Mouse (Mus musculus): Measurements from ENCODE around the gene Gm10271. TPM values are rescaled to one million over a fixed set of nuclear protein-coding genes. Genes with fewer than 3 reads are reported as not detected.
A peak's percentile ranks its signal among the peaks of the same experiment; 100 is the strongest.

Gm10271 gene
- polyA plus RNA-seq, 1 experiment from 2014 or later: not detected

DNA sequence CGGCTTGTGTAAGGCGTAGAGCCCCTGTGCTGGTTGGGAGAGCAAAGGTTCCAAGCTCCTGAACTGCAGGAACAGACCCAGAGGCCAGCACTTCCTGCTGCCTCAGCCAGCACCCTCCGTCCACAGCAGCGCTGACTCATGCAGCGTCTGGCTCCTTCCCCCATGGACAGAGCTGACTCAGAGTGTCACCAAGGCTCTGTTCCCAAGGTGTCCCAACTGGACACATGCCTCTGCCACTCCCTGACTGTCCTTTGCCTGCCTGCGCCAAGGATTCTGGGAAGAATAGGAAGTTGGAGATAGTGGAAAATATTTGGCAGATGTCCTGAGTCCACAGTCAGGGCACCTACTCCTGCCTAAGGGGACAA, 23.8 kb upstream of the Gm10271 start:
- H3K4me3 ChIP-seq: no peak overlapping the region
- H3K36me3 ChIP-seq: no peaks in the 10 kb centered on the region
- H3K27ac ChIP-seq: no peak overlapping the region
- H3K4me1 ChIP-seq: no peaks in the 10 kb centered on the region
- no peaks in the 10 kb centered on the region for H3K9me3 ChIP-seq (replicated peaks)
- no peak overlapping the region for H3K4me2 ChIP-seq (replicated peaks)
- no peak overlapping the region for H3K9ac ChIP-seq
- H3K27me3 ChIP-seq: no peaks in the 10 kb centered on the region
- ATAC-seq (ENCODE audit: low FRiP score): no peak
- WGBS: 74% methylated on average over 6 of the region's 6 CpGs

DNA sequence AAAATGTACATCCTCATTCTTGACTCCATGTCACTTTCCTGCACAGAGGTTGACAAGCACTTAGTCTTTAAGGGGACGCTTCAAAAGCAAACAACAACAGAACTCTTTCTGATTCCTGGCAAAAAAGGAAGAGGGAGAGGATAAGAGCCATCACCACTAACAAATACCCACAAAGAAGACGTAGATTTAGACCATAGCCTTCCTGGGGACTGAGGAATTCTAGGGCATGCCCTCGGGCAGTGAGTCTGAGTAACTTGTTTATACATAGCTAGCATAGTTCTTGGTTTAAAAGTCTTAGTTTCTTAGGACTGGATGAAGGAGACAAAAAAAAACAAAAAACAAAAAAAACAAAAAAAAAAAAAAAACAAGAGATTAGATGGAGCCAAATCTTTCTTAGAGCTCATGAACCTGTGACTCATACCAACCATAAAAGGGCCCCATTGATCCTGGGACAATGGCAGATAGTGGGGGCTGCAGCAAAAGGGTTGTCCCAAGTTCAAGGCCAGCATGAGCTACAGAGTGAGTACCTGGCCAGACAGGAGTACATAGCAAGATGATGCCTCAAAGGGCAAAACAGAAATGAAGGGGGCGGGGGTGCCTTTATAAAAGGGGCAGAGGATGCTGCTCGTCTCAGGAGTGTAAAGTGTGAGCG, 23.3 kb upstream of the Gm10271 start:
- no peaks in the 10 kb centered on the region for H3K36me3 ChIP-seq
- no peaks in the 10 kb centered on the region for H3K4me1 ChIP-seq
- no peak for ATAC-seq (ENCODE audit: low FRiP score)
- 70% methylated on average over 6 of the region's 6 CpGs for WGBS
- H3K4me3 ChIP-seq: no peak overlapping the region
- no peaks in the 10 kb centered on the region for H3K9me3 ChIP-seq (replicated peaks)
- H3K9ac ChIP-seq: no peak overlapping the region
- no peak overlapping the region for H3K4me2 ChIP-seq (replicated peaks)
- H3K27ac ChIP-seq: no peak overlapping the region
- H3K27me3 ChIP-seq: no peaks in the 10 kb centered on the region

GRCm38 (mm10) chr10:116995162-116995561, 22.8 kb upstream of the Gm10271 start:
- H3K36me3 ChIP-seq: no peaks in the 10 kb centered on the region
- no peak overlapping the region for H3K4me2 ChIP-seq (replicated peaks)
- H3K9me3 ChIP-seq (replicated peaks): no peaks in the 10 kb centered on the region
- WGBS: 84% methylated on average over 5 of the region's 5 CpGs
- H3K27ac ChIP-seq: no peak overlapping the region
- H3K9ac ChIP-seq: no peak overlapping the region
- no peak overlapping the region for H3K4me3 ChIP-seq
- H3K4me1 ChIP-seq: no peaks in the 10 kb centered on the region
- no peak for ATAC-seq (ENCODE audit: low FRiP score)
- H3K27me3 ChIP-seq: no peaks in the 10 kb centered on the region

DNA sequence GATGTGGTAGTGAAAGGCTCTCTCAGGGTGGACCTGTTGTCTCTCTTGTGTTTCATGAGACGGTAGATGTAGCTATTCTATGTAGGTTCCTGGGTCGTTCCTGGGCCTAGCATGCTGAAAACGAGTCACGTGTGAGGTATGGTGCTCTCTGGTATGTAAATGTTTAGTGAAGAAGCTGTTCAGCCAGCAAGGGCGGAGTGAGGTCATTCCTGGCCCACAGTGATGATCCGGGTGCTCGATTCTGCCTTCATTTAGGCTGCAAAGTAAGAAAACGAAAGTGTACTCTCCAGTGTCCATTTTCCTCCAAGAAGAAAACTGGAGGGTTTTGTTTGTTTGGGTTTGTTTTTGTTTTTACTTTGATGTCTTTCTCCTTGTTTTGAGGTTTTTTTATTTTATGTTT, 21.6 kb upstream of the Gm10271 start:
- Histone ChIP-seq H3K27me3 (no peaks in the 10 kb centered on the region), H3K9me3 (replicated peaks) (no peaks in the 10 kb centered on the region), H3K4me2 (replicated peaks) (no peak overlapping the region), H3K36me3 (no peaks in the 10 kb centered on the region), H3K9ac (no peak overlapping the region), H3K4me1 (no peaks in the 10 kb centered on the region), H3K27ac (no peak overlapping the region), H3K4me3 (no peak overlapping the region)
- 89% methylated on average over 8 of the region's 8 CpGs for WGBS
- ATAC-seq (ENCODE audit: low FRiP score): no peak

DNA sequence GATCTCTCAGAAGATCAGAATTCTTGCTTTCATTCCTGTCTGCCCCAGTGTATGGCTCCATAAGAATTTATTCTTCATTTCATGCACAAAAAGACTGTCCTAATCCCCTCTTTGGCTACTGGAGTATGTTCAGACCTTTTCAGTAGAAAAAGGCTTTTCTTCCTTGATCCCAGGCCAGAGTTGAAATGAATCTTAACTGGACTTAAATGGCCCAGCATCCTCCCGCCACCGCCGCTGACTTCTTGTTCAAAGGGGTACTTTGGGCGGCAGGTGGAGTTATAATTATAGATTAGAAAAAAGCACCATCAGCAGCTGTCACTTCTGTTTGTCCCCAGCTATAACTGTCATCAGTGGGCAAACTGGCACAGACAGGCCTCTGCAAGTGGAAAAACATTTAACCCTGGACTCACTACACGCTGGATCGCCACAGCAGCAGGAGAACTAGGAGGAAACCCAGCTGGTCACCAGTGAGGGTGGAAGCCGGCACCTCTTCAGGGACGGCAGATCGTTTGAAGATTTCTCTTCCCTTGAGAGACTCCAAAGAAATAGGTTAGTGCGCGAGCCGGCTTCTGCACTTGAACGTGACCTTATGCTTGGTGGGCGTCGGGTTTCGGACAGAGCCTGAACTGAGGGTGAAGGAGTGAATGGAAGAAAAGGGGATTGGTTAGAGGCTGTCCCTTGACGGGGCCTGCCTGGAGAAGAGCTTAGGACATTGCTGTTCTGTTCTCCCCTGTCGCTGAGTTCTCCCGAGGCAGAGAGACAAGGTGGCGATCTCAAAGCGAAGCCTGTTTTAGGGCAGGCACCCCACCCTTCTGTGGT, 14.1 kb upstream of the Gm10271 start, which contains the start of gene Best3:
Best3 (plus strand) TSS at position 51 of the 819 bp plus-strand sequence.
- ATAC-seq (ENCODE audit: low FRiP score): no peak
- WGBS: 46% methylated on average over 21 of the region's 21 CpGs
- Histone ChIP-seq H3K27ac (no peak within 1 kb of the TSS), H3K27me3 (no peaks in the 10 kb centered on the region), H3K4me2 (replicated peaks) (0 out of 2 replicates have a peak within 1 kb of the TSS, but pooled peaks have one; percentile 3), H3K36me3 (no peaks in the 10 kb centered on the region), H3K9ac (no peak within 1 kb of the TSS), H3K9me3 (replicated peaks) (no peaks in the 10 kb centered on the region), H3K4me1 (peaks cover 10% of the 10 kb centered on the region), H3K4me3 (no peak within 1 kb of the TSS)

- no peak overlapping the region for H3K27ac ChIP-seq
- ATAC-seq (ENCODE audit: low FRiP score): no peak
- 65% methylated on average over 12 of the region's 12 CpGs for WGBS
These were observed 12.4 kb upstream of the Gm10271 start for GRCm38 (mm10) chr10:116984836-116985235.

GRCm38 (mm10) chr10:116982526-116982925, 10.1 kb upstream of the Gm10271 start:
- no peak overlapping the region for H3K4me3 ChIP-seq
- H3K4me1 ChIP-seq: peaks cover 10% of the 10 kb centered on the region
- no peak for ATAC-seq (ENCODE audit: low FRiP score)
- H3K9ac ChIP-seq: no peak overlapping the region
- no peak overlapping the region for H3K4me2 ChIP-seq (replicated peaks)
- no peaks in the 10 kb centered on the region for H3K36me3 ChIP-seq
- H3K9me3 ChIP-seq (replicated peaks): no peaks in the 10 kb centered on the region
- no peak overlapping the region for H3K27ac ChIP-seq
- H3K27me3 ChIP-seq: no peaks in the 10 kb centered on the region
- 77% methylated on average over 4 of the region's 4 CpGs for WGBS

More at GRCm38 (mm10) chr10:116984836-116985235, 12.4 kb upstream of the Gm10271 start:
- Histone ChIP-seq H3K4me1 (peaks cover 10% of the 10 kb centered on the region), H3K9me3 (replicated peaks) (no peaks in the 10 kb centered on the region), H3K9ac (no peak overlapping the region), H3K36me3 (no peaks in the 10 kb centered on the region), H3K4me2 (replicated peaks) (no peak overlapping the region), H3K4me3 (no peak overlapping the region), H3K27me3 (no peaks in the 10 kb centered on the region)

DNA sequence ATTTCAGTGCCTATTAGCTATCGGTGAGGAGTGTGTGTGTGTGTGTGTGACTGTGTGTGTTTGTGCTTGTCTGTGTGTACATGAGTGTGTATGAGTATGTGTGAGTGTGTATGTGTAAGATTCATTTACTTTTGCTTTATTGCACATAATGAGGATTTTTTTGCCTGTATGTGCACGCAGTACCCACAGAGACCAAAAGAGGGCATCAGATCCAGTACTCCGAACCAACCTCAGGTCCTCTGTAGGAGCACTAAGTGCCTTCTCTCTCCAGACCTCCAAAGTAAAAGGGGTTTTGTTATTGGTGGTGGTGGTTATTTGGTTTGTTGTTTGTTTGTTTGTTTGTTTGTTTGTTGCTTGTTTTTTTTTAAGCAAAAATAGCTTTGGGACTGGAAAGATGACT, 8.5 kb upstream of the Gm10271 start:
- 72% methylated on average over 3 of the region's 3 CpGs for WGBS
- Histone ChIP-seq H3K4me1 (no peaks in the 10 kb centered on the region), H3K36me3 (no peaks in the 10 kb centered on the region), H3K4me2 (replicated peaks) (no peak overlapping the region), H3K27me3 (no peaks in the 10 kb centered on the region), H3K9me3 (replicated peaks) (no peaks in the 10 kb centered on the region), H3K9ac (no peak overlapping the region), H3K4me3 (no peak overlapping the region), H3K27ac (no peak overlapping the region)
- ATAC-seq (ENCODE audit: low FRiP score): no peak

DNA sequence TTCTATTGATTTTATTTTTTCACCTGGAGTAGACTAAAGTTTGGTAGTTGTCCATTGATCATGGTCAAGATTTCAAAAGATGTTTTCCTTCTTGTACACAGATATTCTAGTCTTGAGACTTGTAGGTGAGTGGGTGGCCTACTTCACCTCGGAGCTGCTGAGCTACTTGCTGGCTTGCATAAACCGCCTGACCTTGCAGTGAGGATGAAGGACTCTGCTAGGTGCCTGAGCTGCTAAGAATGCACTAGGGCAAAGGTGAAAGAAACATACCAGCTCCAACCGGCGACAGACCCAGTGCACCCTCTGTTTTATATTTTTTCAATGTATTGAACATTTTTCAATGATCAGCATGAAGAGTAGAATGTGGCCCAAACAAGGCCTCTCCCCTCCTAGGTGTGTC, 7.9 kb upstream of the Gm10271 start:
- 85% methylated on average over 4 of the region's 4 CpGs for WGBS
- no peaks in the 10 kb centered on the region for H3K36me3 ChIP-seq
- ATAC-seq (ENCODE audit: low FRiP score): no peak
- H3K4me2 ChIP-seq (replicated peaks): no peak overlapping the region
- no peak overlapping the region for H3K9ac ChIP-seq
- no peaks in the 10 kb centered on the region for H3K27me3 ChIP-seq
- H3K4me1 ChIP-seq: no peaks in the 10 kb centered on the region
- no peak overlapping the region for H3K27ac ChIP-seq
- no peaks in the 10 kb centered on the region for H3K9me3 ChIP-seq (replicated peaks)
- no peak overlapping the region for H3K4me3 ChIP-seq

DNA sequence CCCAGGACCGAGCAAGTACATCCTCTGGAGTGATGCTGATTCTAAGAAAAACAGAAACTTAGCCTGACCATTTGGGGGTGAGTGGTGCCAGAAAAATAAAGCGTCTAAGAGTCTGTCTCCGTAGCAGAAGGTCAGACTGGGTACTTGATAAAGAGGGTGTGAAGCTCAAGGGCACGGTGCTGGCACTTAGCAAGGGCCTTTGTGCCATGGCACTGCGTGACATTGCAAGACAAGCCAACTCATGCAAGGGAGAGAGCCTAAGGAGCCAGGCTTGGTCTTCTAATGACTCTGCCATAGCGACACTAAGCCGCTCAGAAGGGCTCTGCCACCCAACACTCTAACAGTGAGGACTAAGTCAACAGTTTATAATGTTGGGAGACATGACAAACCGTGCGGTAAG, 6.4 kb upstream of the Gm10271 start:
- no peaks in the 10 kb centered on the region for H3K36me3 ChIP-seq
- H3K4me2 ChIP-seq (replicated peaks): no peak overlapping the region
- H3K4me3 ChIP-seq: no peak overlapping the region
- H3K27ac ChIP-seq: no peak overlapping the region
- no peak overlapping the region for H3K9ac ChIP-seq
- H3K4me1 ChIP-seq: no peaks in the 10 kb centered on the region
- H3K27me3 ChIP-seq: no peaks in the 10 kb centered on the region
- no peaks in the 10 kb centered on the region for H3K9me3 ChIP-seq (replicated peaks)
- WGBS: 92% methylated on average over 9 of the region's 9 CpGs
- no peak for ATAC-seq (ENCODE audit: low FRiP score)

GRCm38 (mm10) chr10:116977858-116978257, 5.4 kb upstream of the Gm10271 start:
- Histone ChIP-seq H3K4me2 (replicated peaks) (no peak overlapping the region), H3K4me1 (no peaks in the 10 kb centered on the region), H3K27me3 (no peaks in the 10 kb centered on the region), H3K27ac (no peak overlapping the region), H3K9me3 (replicated peaks) (no peaks in the 10 kb centered on the region), H3K36me3 (no peaks in the 10 kb centered on the region), H3K9ac (no peak overlapping the region), H3K4me3 (no peak overlapping the region)
- 90% methylated on average over 2 of the region's 2 CpGs for WGBS
- ATAC-seq (ENCODE audit: low FRiP score): no peak

DNA sequence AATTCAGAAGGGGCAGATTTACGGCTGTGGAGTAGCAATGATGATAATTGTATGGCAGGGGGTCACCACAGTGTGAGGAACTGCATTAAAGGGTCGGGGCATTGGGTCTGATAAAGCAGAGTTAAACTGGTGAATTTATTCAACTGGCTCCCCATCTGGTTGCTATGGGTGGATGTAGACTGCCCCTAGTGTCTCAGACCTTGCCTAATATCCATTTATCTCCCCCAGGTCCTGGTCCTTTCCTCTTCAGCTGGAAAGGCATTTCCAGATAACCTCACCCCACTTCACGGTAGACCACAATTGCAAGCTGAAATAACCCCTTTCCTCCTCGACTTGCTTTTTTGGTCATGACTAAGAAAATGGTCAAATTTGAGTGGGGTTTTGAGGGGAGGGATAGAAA, 5.0 kb upstream of the Gm10271 start:
- H3K4me3 ChIP-seq: no peak overlapping the region
- H3K36me3 ChIP-seq: no peaks in the 10 kb centered on the region
- H3K27ac ChIP-seq: no peak overlapping the region
- no peaks in the 10 kb centered on the region for H3K9me3 ChIP-seq (replicated peaks)
- H3K4me1 ChIP-seq: no peaks in the 10 kb centered on the region
- no peaks in the 10 kb centered on the region for H3K27me3 ChIP-seq
- no peak overlapping the region for H3K9ac ChIP-seq
- no peak overlapping the region for H3K4me2 ChIP-seq (replicated peaks)
- no peak for ATAC-seq (ENCODE audit: low FRiP score)
- WGBS: 59% methylated on average over 4 of the region's 4 CpGs

DNA sequence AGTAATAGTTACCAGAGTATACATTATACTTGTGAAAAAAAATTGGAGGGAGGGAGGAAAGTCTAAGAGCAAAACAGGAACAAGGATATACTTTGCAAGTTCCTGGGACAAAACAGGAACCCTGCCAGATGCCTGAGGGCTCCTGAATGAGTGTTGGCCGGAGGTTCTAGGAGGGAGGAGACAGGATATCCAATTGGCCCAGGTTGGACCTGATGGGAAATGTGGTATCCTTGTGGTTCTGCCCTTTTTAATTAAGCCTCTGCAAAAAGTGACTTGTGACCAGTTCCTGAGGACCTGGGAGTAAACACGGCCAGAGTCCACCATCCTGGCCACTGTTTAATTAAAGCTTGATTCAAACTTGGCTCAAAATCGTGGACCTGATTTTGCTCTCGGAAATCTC, 3.7 kb downstream of the Gm10271 start:
- no peaks in the 10 kb centered on the region for H3K36me3 ChIP-seq
- H3K4me3 ChIP-seq: no peak overlapping the region
- ATAC-seq (ENCODE audit: low FRiP score): no peak
- H3K27me3 ChIP-seq: no peaks in the 10 kb centered on the region
- no peak overlapping the region for H3K4me2 ChIP-seq (replicated peaks)
- no peak overlapping the region for H3K9ac ChIP-seq
- 90% methylated on average over 4 of the region's 4 CpGs for WGBS
- H3K27ac ChIP-seq: no peak overlapping the region
- no peaks in the 10 kb centered on the region for H3K4me1 ChIP-seq
- H3K9me3 ChIP-seq (replicated peaks): no peaks in the 10 kb centered on the region
